Mouse (Mus musculus) limb, embryonic 13.5 days (tissue): Measurements from ENCODE around the gene Terf2. TPM values are rescaled to one million over a fixed set of nuclear protein-coding genes. Genes with fewer than 3 reads are reported as not detected.
A peak's percentile ranks its signal among the peaks of the same experiment; 100 is the strongest.

Experiments
- ATAC-seq: fragments of 200-750 bp; cut with Nextera tagmentation; 2 replicates; pipeline ENCODE4 v1.8.0; 2017; ENCODE audit warnings: low read depth, moderate number of reproducible peaks, moderate TSS enrichment; ENCODE audit not compliant: low FRiP score
- H3K27ac ChIP-seq: fragments of 300-500 bp; sonication (generic); 2 replicates; pipeline ENCODE4 v1.5.1; 2015; ENCODE audit warnings: inconsistent platforms, mild to moderate bottlenecking, moderate library complexity
- H3K27me3 ChIP-seq: fragments of 300-500 bp; sonication (generic); 2 replicates; pipeline ENCODE4 v1.6.1; 2015; ENCODE audit warnings: mild to moderate bottlenecking, inconsistent platforms
- H3K36me3 ChIP-seq: fragments of 300-500 bp; sonication (generic); 2 replicates; pipeline ENCODE4 v1.6.1; 2015; ENCODE audit warnings: inconsistent platforms, mild to moderate bottlenecking, moderate library complexity
- H3K4me1 ChIP-seq: fragments of 300-500 bp; sonication (generic); 2 replicates; pipeline ENCODE4 v1.6.1; 2015; ENCODE audit warnings: inconsistent platforms
- H3K4me2 ChIP-seq: fragments of 300-500 bp; sonication (generic); replicated peaks from 2 replicates; pipeline ENCODE4 v1.6.1; 2015; ENCODE audit warnings: inconsistent platforms, mild to moderate bottlenecking, moderate library complexity
- H3K4me3 ChIP-seq: fragments of 300-500 bp; sonication (generic); 2 replicates; pipeline ENCODE4 v1.5.1; 2015; ENCODE audit warnings: moderate library complexity, mild to moderate bottlenecking, inconsistent platforms
- H3K9ac ChIP-seq: fragments of 300-500 bp; sonication (generic); 2 replicates; pipeline ENCODE4 v1.6.1; 2015; ENCODE audit warnings: mild to moderate bottlenecking, inconsistent platforms
- H3K9me3 ChIP-seq: fragments of 300-500 bp; sonication (generic); 2 replicates; pipeline ENCODE4 v1.6.1; 2016; ENCODE audit warnings: inconsistent platforms
- WGBS: fragments of 180-500 bp; shearing (Covaris S2); methylation state at CpG from one replicate; pipeline ENCODE4 v1.1.7; 2015; 5-methylcytosine and 5-hydroxymethylcytosine counted together
- polyA plus RNA-seq: library from polyadenylated mRNA; unstranded; fragments of >200 nt; fragmentation: Nextera tagmentation; extraction: Ambion mirVana; gene quantifications from 2 replicates; pipeline ENCODE4 v1.2.1, GENCODE M21; 2015

Gene Terf2
- polyA plus RNA-seq, 1 experiment from 2014 or later = 23.5 TPM

GRCm38 (mm10) chr8:107124343-107124742, 28.0 kb upstream of the Terf2 start:
- Histone ChIP-seq H3K4me1 (peaks cover 20% of the 10 kb centered on the region), H3K4me3 (no peak overlapping the region), H3K36me3 (no peaks in the 10 kb centered on the region), H3K9ac (no peak overlapping the region), H3K4me2 (no peak overlapping the region), H3K27me3 (no peaks in the 10 kb centered on the region), H3K9me3 (no peaks in the 10 kb centered on the region), H3K27ac (no peak overlapping the region)
- 75% methylated on average over 8 of the region's 8 CpGs for WGBS
- ATAC-seq = no peak

GRCm38 (mm10) chr8:107123063-107123614, 26.8 kb upstream of the Terf2 start:
- H3K27me3 ChIP-seq = no peaks in the 10 kb centered on the region
- 12% methylated on average over 9 of the region's 9 CpGs for WGBS
- ATAC-seq = no peak
- H3K4me1 ChIP-seq = peaks cover 25% of the 10 kb centered on the region
- H3K27ac ChIP-seq = no peak overlapping the region; the same call in 1 of the 2 replicates
- no peaks in the 10 kb centered on the region for H3K9me3 ChIP-seq
- H3K4me2 ChIP-seq = no peak overlapping the region
- no peak overlapping the region for H3K4me3 ChIP-seq
- H3K36me3 ChIP-seq = no peaks in the 10 kb centered on the region
- no peak overlapping the region for H3K9ac ChIP-seq

DNA sequence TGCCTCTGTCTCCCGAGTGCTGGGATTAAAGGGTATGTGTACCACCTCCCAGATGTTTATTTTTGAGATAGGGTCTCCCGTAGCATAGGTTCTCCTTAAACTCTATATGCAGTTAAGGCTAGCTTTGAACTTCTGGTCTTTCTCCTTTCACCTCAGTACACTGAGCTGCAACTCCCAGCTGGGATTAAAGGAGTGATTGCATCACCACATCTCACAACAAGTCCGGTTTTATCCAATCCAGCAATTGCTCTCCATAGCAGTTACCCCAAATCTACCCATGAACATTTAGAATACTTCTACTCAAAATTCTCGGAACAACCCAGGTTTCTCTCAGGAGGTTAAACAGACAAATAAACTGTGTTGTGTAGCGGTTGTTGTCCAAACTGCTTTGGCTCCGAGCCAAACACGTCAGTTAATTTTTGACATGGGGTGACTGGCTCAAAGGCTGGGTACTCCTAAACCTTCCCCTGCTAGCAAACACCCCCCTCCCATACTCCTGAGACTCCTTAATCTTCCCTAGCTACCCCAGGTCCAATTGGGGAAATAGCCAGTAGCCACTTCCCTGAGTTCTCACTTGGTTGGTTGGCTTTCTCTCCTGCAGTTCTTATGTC, 25.4 kb upstream of the Terf2 start:
- no peak overlapping the region for H3K27ac ChIP-seq
- H3K4me3 ChIP-seq = no peak overlapping the region
- 90% methylated on average over 7 of the region's 7 CpGs for WGBS
- peaks cover 25% of the 10 kb centered on the region for H3K4me1 ChIP-seq
- H3K36me3 ChIP-seq = no peaks in the 10 kb centered on the region
- no peak overlapping the region for H3K4me2 ChIP-seq
- ATAC-seq = no peak
- no peaks in the 10 kb centered on the region for H3K9me3 ChIP-seq
- H3K27me3 ChIP-seq = no peaks in the 10 kb centered on the region
- H3K9ac ChIP-seq = no peak overlapping the region

DNA sequence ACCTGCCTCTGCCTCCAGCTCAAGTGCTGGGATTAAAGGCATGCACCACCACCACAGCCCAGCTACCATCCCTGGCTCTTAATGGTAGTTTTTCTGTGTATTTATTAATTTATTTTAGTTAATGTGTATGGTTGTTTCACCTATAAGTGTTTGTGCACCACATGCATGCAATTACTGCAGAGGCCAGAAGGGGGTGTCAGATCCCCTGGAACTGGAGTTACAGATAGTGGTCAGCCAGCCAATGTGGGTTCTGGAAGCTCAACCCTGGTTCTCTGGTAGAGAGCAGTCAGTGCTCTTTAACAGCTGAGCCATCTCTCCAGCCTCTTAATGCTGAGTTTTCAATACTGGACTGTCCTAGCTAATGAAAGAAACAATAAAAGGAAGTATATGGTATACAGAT, 24.5 kb upstream of the Terf2 start:
- ATAC-seq = no peak
- H3K9ac ChIP-seq = no peak overlapping the region

GRCm38 (mm10) chr8:107119412-107119811, 23.1 kb upstream of the Terf2 start:
- no peaks in the 10 kb centered on the region for H3K36me3 ChIP-seq
- no peak overlapping the region for H3K4me2 ChIP-seq
- 49% methylated on average over 9 of the region's 9 CpGs for WGBS
- no peaks in the 10 kb centered on the region for H3K27me3 ChIP-seq
- ATAC-seq = no peak
- H3K4me3 ChIP-seq = no peak overlapping the region
- 0 out of 2 replicates have a peak overlapping the region, but pooled peaks have one; percentile 28 for H3K27ac ChIP-seq
- H3K9ac ChIP-seq = no peak overlapping the region
- no peaks in the 10 kb centered on the region for H3K9me3 ChIP-seq
- H3K4me1 ChIP-seq = peaks cover 37% of the 10 kb centered on the region

More for the DNA sequence above, 24.5 kb upstream of the Terf2 start:
- Histone ChIP-seq H3K27me3 (no peaks in the 10 kb centered on the region), H3K27ac (no peak overlapping the region), H3K36me3 (no peaks in the 10 kb centered on the region), H3K9me3 (no peaks in the 10 kb centered on the region), H3K4me1 (peaks cover 28% of the 10 kb centered on the region), H3K4me2 (no peak overlapping the region), H3K4me3 (no peak overlapping the region)

DNA sequence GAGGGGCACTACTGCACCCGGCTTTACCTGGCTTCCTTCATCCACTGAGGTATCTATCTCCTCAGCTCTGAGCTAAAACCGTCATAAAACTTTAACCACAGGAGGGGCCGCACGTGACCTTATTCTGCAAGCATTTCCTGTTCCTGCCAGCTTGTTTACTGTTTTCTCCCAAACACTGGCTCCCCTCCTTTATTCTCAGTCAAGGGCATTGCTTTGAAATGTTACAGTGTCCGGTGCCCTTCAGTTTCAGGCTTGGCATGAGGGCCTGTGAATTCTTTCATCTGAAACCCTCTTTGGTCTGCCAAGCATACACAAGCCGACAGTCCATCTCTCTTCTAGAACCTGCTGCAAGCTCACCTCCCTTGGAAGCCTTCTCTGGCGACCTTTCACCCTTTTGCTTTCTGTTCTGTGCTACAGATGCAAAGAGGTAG, 22.5 kb upstream of the Terf2 start:
- no peaks in the 10 kb centered on the region for H3K9me3 ChIP-seq
- H3K4me1 ChIP-seq = peaks cover 43% of the 10 kb centered on the region
- H3K4me2 ChIP-seq = no peak overlapping the region
- H3K27ac ChIP-seq = peak overlapping the region; percentile 28; the same call in 1 of the 2 replicates
- no peak for ATAC-seq
- H3K27me3 ChIP-seq = no peaks in the 10 kb centered on the region
- 21% methylated on average over 7 of the region's 7 CpGs for WGBS
- no peak overlapping the region for H3K4me3 ChIP-seq
- no peaks in the 10 kb centered on the region for H3K36me3 ChIP-seq
- H3K9ac ChIP-seq = no peak overlapping the region

- H3K9ac ChIP-seq = no peak overlapping the region
- no peaks in the 10 kb centered on the region for H3K36me3 ChIP-seq
- H3K9me3 ChIP-seq = no peaks in the 10 kb centered on the region
- no peak for ATAC-seq
- WGBS = 38% methylated on average over 2 of the region's 2 CpGs
- no peak overlapping the region for H3K4me2 ChIP-seq
- peaks cover 44% of the 10 kb centered on the region for H3K4me1 ChIP-seq
- H3K4me3 ChIP-seq = no peak overlapping the region
- no peaks in the 10 kb centered on the region for H3K27me3 ChIP-seq
- H3K27ac ChIP-seq = no peak overlapping the region
Observed at GRCm38 (mm10) chr8:107117019-107117418, 20.7 kb upstream of the Terf2 start.

- H3K27ac ChIP-seq = no peak overlapping the region
- H3K36me3 ChIP-seq = no peaks in the 10 kb centered on the region
- H3K27me3 ChIP-seq = no peaks in the 10 kb centered on the region
- no peak overlapping the region for H3K9ac ChIP-seq
- peaks cover 44% of the 10 kb centered on the region for H3K4me1 ChIP-seq
- ATAC-seq = peak; percentile 64; the same call in 1 of the 2 replicates
- no peak overlapping the region for H3K4me2 ChIP-seq
- no peak overlapping the region for H3K4me3 ChIP-seq
- no peaks in the 10 kb centered on the region for H3K9me3 ChIP-seq
- 12% methylated on average over 11 of the region's 11 CpGs for WGBS
Observed at GRCm38 (mm10) chr8:107116023-107116422, 19.7 kb upstream of the Terf2 start.

DNA sequence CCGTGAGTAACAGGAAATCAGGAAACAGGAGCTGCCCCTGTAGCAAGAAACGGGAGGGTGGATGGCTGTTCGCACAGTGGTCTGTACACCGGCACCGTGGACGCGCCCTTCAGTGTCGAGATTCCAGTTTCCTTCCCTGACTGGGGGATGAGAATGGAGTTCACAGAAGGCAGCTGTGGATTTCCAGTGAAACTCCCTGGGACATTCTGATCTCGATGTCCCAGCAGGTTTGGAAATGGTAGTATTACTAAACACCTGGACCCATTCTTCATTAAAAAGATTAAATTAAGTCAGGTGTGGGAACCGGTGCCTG, 18.6 kb upstream of the Terf2 start:
- Histone ChIP-seq H3K4me2 (peak overlapping the region; percentile 38), H3K9me3 (no peaks in the 10 kb centered on the region), H3K4me1 (peaks cover 44% of the 10 kb centered on the region), H3K27ac (peak overlapping the region; percentile 59), H3K27me3 (no peaks in the 10 kb centered on the region), H3K9ac (no peak overlapping the region; the same call in 1 of the 2 replicates), H3K4me3 (no peak overlapping the region), H3K36me3 (no peaks in the 10 kb centered on the region)
- WGBS = 33% methylated on average over 10 of the region's 10 CpGs
- no peak for ATAC-seq

DNA sequence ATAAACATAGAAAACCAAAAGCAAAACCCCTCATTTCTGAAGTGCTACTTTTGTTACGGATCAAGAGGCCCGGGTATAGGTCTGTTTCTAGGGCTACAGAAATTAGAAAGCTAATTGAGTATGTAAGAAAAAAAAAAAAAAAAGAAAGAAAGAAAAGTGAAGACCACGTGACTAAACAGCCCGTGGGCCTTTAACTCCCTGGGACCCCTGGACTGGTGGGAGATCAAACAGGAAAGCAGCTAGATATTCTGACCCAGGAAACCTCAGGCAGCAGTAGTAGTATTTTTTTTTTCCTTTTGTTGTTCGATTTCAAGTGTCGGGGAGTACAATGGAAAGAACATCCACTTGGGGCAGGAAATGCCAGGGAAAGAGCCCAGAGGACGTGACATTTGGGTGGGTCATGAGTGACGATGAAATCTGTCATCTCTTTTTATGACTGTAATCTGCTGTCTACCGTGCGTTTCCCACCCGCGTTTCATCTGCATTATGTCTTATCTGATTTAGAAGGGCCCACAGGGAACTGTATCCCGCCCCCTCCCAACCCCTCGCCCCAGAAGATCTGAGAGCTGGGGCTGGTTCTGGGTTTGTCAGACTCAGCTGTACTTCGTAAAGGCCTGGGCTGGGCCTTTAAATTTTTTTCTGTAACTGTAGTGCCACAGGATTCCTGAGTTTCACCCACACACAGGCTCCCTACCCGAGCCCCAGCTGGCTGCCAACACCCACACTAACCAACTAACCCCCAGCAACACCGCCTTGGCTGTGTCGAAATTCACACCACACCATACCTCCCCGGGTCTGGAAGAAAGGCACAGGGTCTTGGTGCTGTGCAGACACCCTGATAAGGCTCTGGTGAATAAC, 18.0 kb upstream of the Terf2 start:
- 34% methylated on average over 19 of the region's 19 CpGs for whole genome bisulfite sequencing
- H3K4me3 ChIP-seq = no peak overlapping the region

DNA sequence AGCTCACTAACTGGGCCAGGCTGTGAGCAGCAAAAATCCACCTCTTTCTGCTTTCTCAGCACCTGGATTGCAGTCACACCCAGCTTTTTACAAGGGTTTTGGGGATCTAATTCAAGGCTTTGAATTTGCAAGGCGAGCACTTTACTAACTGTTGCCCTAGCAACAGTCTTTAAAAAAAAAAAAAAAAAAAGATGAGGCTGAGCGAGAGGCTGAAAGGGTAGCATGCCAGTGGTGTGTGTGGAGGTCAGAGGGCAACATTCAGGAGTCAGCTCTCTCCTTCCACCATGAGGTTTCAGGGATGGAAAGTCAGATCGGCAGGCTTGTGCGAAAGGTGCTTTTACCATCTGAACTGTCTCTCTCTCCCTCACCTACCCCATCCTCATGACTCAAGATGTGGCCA, 16.9 kb upstream of the Terf2 start:
- Histone ChIP-seq H3K9ac (no peak overlapping the region), H3K27me3 (no peaks in the 10 kb centered on the region), H3K27ac (no peak overlapping the region), H3K4me1 (peaks cover 31% of the 10 kb centered on the region), H3K4me3 (no peak overlapping the region), H3K9me3 (no peaks in the 10 kb centered on the region), H3K4me2 (no peak overlapping the region), H3K36me3 (no peaks in the 10 kb centered on the region)
- no peak for ATAC-seq
- WGBS = 42% methylated on average over 4 of the region's 4 CpGs

More for the DNA sequence above, 18.0 kb upstream of the Terf2 start:
- peak overlapping the region; percentile 59 for H3K27ac ChIP-seq
- H3K9me3 ChIP-seq = no peaks in the 10 kb centered on the region
- peak overlapping the region; percentile 45 for H3K9ac ChIP-seq
- H3K27me3 ChIP-seq = no peaks in the 10 kb centered on the region
- H3K4me2 ChIP-seq = peak overlapping the region; percentile 38
- peaks cover 41% of the 10 kb centered on the region for H3K4me1 ChIP-seq
- ATAC-seq = peak; percentile 30; the same call in 1 of the 2 replicates
- H3K36me3 ChIP-seq = no peaks in the 10 kb centered on the region

GRCm38 (mm10) chr8:107111340-107112105, 15.2 kb upstream of the Terf2 start:
- Histone ChIP-seq H3K36me3 (no peaks in the 10 kb centered on the region), H3K9me3 (no peaks in the 10 kb centered on the region), H3K4me2 (no peak overlapping the region), H3K9ac (no peak overlapping the region), H3K27ac (no peak overlapping the region), H3K27me3 (no peaks in the 10 kb centered on the region), H3K4me1 (peaks cover 31% of the 10 kb centered on the region), H3K4me3 (no peak overlapping the region)
- ATAC-seq = no peak
- WGBS = 89% methylated on average over 9 of the region's 11 CpGs
